Mouse (Mus musculus): ENCODE data around the gene Aplp1. TPM values are rescaled to one million over a fixed set of nuclear protein-coding genes. Genes with fewer than 3 reads are reported as not detected.
A peak's percentile ranks its signal among the peaks of the same experiment; 100 is the strongest.

Gene Aplp1
- polyA plus RNA-seq, 1 experiment from 2014 or later, result 33.0 TPM

GRCm38 (mm10) chr7:30474999-30475398 lies 29.7 kb upstream of the Aplp1 start:
- Histone ChIP-seq H3K36me3 (ENCODE audit: control insufficient read depth, insufficient read depth, low read length) (no peaks in the 10 kb centered on the region), H3K4me2 (ENCODE audit: low read depth, low read length) (no peak overlapping the region), H3K9me3 (replicated peaks; ENCODE audit: control insufficient read depth, low read length) (no peaks in the 10 kb centered on the region), H3K4me3 (replicated peaks; ENCODE audit: low read length) (no peak overlapping the region), H3K9ac (ENCODE audit: low read length) (no peak overlapping the region), H3K27ac (ENCODE audit: low read length) (no peak overlapping the region), H3K4me1 (ENCODE audit: control insufficient read depth, insufficient read depth, low read length) (peaks cover 5% of the 10 kb centered on the region; the same call in 1 of the 2 replicates), H3K27me3 (ENCODE audit: control insufficient read depth, insufficient read depth, low read length) (no peaks in the 10 kb centered on the region)
- 54% methylated on average over 4 of the region's 4 CpGs for WGBS
- ATAC-seq (ENCODE audit: insufficient read depth, low FRiP score), result no peak

DNA sequence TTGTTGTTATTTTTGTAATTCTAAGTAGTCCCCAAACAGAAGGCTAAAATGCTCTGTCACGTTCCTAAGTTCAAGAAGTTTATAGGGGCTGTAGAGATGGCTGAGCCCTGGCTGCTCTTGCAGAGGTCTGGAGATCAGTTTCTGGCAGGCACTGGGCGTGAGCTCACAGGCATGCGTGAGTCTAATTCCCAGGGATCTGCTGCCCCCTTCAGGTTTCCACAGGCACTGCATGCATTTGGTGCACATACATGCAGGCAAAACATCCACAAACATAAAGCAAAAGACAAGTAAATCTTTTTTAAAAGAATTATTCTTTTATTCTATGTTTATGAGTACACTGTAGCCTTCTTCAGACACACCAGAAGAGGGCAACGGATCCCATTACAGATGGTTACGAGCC lies 27.1 kb upstream of the Aplp1 start:
- no peak overlapping the region for H3K27ac ChIP-seq (ENCODE audit: low read length)
- H3K27me3 ChIP-seq (ENCODE audit: control insufficient read depth, insufficient read depth, low read length), result peaks cover 5% of the 10 kb centered on the region; the same call in 1 of the 2 replicates
- no peak overlapping the region for H3K4me3 ChIP-seq (replicated peaks; ENCODE audit: low read length)
- WGBS, result 50% methylated on average over 5 of the region's 5 CpGs
- no peak overlapping the region for H3K9ac ChIP-seq (ENCODE audit: low read length)
- ATAC-seq (ENCODE audit: insufficient read depth, low FRiP score), result no peak
- H3K36me3 ChIP-seq (ENCODE audit: control insufficient read depth, insufficient read depth, low read length), result no peaks in the 10 kb centered on the region
- H3K9me3 ChIP-seq (replicated peaks; ENCODE audit: control insufficient read depth, low read length), result no peaks in the 10 kb centered on the region
- no peak overlapping the region for H3K4me2 ChIP-seq (ENCODE audit: low read depth, low read length)
- H3K4me1 ChIP-seq (ENCODE audit: control insufficient read depth, insufficient read depth, low read length), result no peaks in the 10 kb centered on the region

GRCm38 (mm10) chr7:30464816-30465300 lies 19.5 kb upstream of the Aplp1 start:
- 13% methylated on average over 6 of the region's 6 CpGs for WGBS
- no peak for ATAC-seq (ENCODE audit: insufficient read depth, low FRiP score)

GRCm38 (mm10) chr7:30463996-30464395 lies 18.7 kb upstream of the Aplp1 start:
- Histone ChIP-seq H3K36me3 (ENCODE audit: control insufficient read depth, insufficient read depth, low read length) (no peaks in the 10 kb centered on the region), H3K27me3 (ENCODE audit: control insufficient read depth, insufficient read depth, low read length) (peaks cover 77% of the 10 kb centered on the region), H3K4me1 (ENCODE audit: control insufficient read depth, insufficient read depth, low read length) (no peaks in the 10 kb centered on the region), H3K9ac (ENCODE audit: low read length) (no peak overlapping the region), H3K4me3 (replicated peaks; ENCODE audit: low read length) (no peak overlapping the region), H3K27ac (ENCODE audit: low read length) (no peak overlapping the region), H3K4me2 (ENCODE audit: low read depth, low read length) (no peak overlapping the region), H3K9me3 (replicated peaks; ENCODE audit: control insufficient read depth, low read length) (no peaks in the 10 kb centered on the region)
- 14% methylated on average over 4 of the region's 4 CpGs for WGBS
- ATAC-seq (ENCODE audit: insufficient read depth, low FRiP score), result no peak

More at GRCm38 (mm10) chr7:30464816-30465300, 19.5 kb upstream of the Aplp1 start:
- no peaks in the 10 kb centered on the region for H3K9me3 ChIP-seq (replicated peaks; ENCODE audit: control insufficient read depth, low read length)
- H3K4me2 ChIP-seq (ENCODE audit: low read depth, low read length), result no peak overlapping the region
- no peak overlapping the region for H3K27ac ChIP-seq (ENCODE audit: low read length)
- no peaks in the 10 kb centered on the region for H3K4me1 ChIP-seq (ENCODE audit: control insufficient read depth, insufficient read depth, low read length)
- no peak overlapping the region for H3K9ac ChIP-seq (ENCODE audit: low read length)
- no peaks in the 10 kb centered on the region for H3K36me3 ChIP-seq (ENCODE audit: control insufficient read depth, insufficient read depth, low read length)
- peaks cover 68% of the 10 kb centered on the region for H3K27me3 ChIP-seq (ENCODE audit: control insufficient read depth, insufficient read depth, low read length)
- no peak overlapping the region for H3K4me3 ChIP-seq (replicated peaks; ENCODE audit: low read length)

GRCm38 (mm10) chr7:30463568-30463967 lies 18.2 kb upstream of the Aplp1 start:
- no peaks in the 10 kb centered on the region for H3K36me3 ChIP-seq (ENCODE audit: control insufficient read depth, insufficient read depth, low read length)
- no peak overlapping the region for H3K9ac ChIP-seq (ENCODE audit: low read length)
- H3K4me1 ChIP-seq (ENCODE audit: control insufficient read depth, insufficient read depth, low read length), result no peaks in the 10 kb centered on the region
- H3K4me3 ChIP-seq (replicated peaks; ENCODE audit: low read length), result no peak overlapping the region
- H3K27ac ChIP-seq (ENCODE audit: low read length), result no peak overlapping the region
- H3K27me3 ChIP-seq (ENCODE audit: control insufficient read depth, insufficient read depth, low read length), result peaks cover 80% of the 10 kb centered on the region
- no peaks in the 10 kb centered on the region for H3K9me3 ChIP-seq (replicated peaks; ENCODE audit: control insufficient read depth, low read length)
- ATAC-seq (ENCODE audit: insufficient read depth, low FRiP score), result no peak
- H3K4me2 ChIP-seq (ENCODE audit: low read depth, low read length), result no peak overlapping the region
- WGBS, result 34% methylated on average over 7 of the region's 7 CpGs

GRCm38 (mm10) chr7:30459484-30459883 lies 14.1 kb upstream of the Aplp1 start:
- H3K36me3 ChIP-seq (ENCODE audit: control insufficient read depth, insufficient read depth, low read length), result no peaks in the 10 kb centered on the region
- H3K27me3 ChIP-seq (ENCODE audit: control insufficient read depth, insufficient read depth, low read length), result peaks cover 85% of the 10 kb centered on the region
- WGBS, result 41% methylated on average over 6 of the region's 6 CpGs
- peaks cover 7% of the 10 kb centered on the region; the same call in 1 of the 2 replicates for H3K4me1 ChIP-seq (ENCODE audit: control insufficient read depth, insufficient read depth, low read length)
- no peak for ATAC-seq (ENCODE audit: insufficient read depth, low FRiP score)
- H3K27ac ChIP-seq (ENCODE audit: low read length), result no peak overlapping the region
- H3K9ac ChIP-seq (ENCODE audit: low read length), result no peak overlapping the region
- no peak overlapping the region for H3K4me3 ChIP-seq (replicated peaks; ENCODE audit: low read length)
- H3K4me2 ChIP-seq (ENCODE audit: low read depth, low read length), result no peak overlapping the region
- H3K9me3 ChIP-seq (replicated peaks; ENCODE audit: control insufficient read depth, low read length), result no peaks in the 10 kb centered on the region

DNA sequence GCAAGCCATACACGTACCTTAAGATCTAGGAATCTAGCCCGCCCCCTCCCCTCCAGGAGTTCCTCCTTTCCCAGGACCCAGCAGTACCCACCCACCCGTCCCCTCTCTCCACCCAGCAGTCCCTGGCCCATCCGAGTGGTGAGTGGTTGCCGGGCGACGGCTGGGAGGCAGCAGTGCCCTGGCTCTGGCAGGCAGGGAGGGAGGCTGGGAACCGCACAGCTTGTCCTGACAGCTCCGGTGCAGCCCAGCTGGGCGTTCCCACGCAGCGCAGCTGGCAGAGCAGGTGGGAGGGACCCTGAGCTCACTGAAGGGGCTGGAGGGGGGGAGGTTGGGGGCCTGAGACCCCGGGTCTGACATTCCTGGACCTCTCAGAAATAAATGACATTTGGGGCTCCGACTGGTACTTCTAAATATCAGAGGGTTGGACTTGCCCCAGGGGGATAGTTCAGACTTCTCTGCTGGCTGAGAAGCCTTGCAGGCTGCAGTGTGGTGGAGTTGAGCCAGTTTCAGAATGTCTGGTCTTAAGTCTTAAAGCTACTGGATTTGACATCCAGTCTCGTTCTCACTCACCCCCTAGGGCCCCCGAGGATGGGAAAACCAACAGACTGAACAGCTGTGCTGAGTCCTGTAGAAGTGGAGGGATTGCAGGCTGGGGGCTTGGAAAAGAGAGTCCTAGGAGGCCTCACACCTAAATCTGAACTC lies 12.4 kb upstream of the Aplp1 start, which contains the start of the genes Kirrel2 and Nphs1:
Gene Kirrel2 (minus strand): TSS at position 62 of the 702 bp plus-strand sequence.
Gene Nphs1 (plus strand): TSS at position 687 of the 702 bp plus-strand sequence.
- Histone ChIP-seq H3K9me3 (replicated peaks; ENCODE audit: control insufficient read depth, low read length) (no peaks in the 10 kb centered on the region), H3K4me3 (replicated peaks; ENCODE audit: low read length) (peak within 1 kb of the TSS; percentile 28), H3K4me2 (ENCODE audit: low read depth, low read length) (peak within 1 kb of the TSS; percentile 45), H3K4me1 (ENCODE audit: control insufficient read depth, insufficient read depth, low read length) (peaks cover 7% of the 10 kb centered on the region; the same call in 1 of the 2 replicates), H3K36me3 (ENCODE audit: control insufficient read depth, insufficient read depth, low read length) (no peaks in the 10 kb centered on the region), H3K9ac (ENCODE audit: low read length) (peak within 1 kb of the TSS; percentile 11; the same call in 1 of the 2 replicates), H3K27me3 (ENCODE audit: control insufficient read depth, insufficient read depth, low read length) (peaks cover 90% of the 10 kb centered on the region), H3K27ac (ENCODE audit: low read length) (peak within 1 kb of the TSS; percentile 24; the same call in 1 of the 2 replicates)
- WGBS, result 1% methylated on average over 16 of the region's 16 CpGs
- peak; percentile 56 for ATAC-seq (ENCODE audit: insufficient read depth, low FRiP score)

DNA sequence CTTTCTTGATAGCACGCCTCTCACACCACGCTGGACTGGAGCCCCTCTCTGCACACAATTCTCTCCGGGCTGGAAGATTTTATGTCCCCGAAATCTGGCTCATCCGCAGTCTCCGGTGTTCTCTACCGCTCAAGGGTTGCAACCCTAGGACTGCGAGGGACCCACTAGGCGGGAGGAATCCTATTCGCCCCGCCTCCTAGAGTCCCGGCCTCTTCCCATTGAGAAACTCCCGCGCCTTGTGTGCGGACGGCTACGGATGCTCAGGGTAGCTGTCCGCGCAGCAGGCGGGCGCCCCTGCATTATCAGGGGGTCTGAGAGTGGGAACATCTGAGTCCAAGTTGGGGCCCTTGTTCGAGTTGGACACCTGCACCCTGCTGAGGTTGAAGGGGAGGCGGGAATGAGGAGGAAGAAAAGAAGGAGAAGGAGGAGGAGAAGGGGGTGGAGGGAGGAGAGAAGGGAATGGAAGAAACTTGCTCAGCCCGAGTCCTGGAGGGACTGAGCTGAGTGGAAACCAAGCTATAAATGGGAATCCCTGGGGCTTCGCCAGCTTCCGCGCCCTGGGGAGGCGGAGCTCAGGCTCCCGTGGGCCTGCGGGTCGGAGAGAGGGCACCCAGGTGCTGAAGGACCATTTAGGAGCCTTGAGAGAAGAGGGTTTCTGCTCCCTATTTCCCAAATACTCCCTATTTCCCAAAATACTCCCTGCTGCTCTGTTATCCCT lies 11.7 kb upstream of the Aplp1 start:
- H3K9ac ChIP-seq (ENCODE audit: low read length), result no peak overlapping the region
- peak overlapping the region; percentile 45 for H3K4me2 ChIP-seq (ENCODE audit: low read depth, low read length)
- H3K27me3 ChIP-seq (ENCODE audit: control insufficient read depth, insufficient read depth, low read length), result peaks cover 91% of the 10 kb centered on the region
- no peak overlapping the region for H3K27ac ChIP-seq (ENCODE audit: low read length)
- WGBS, result under 1% methylated on average over 31 of the region's 31 CpGs
- peaks cover 7% of the 10 kb centered on the region; the same call in 1 of the 2 replicates for H3K4me1 ChIP-seq (ENCODE audit: control insufficient read depth, insufficient read depth, low read length)
- H3K9me3 ChIP-seq (replicated peaks; ENCODE audit: control insufficient read depth, low read length), result no peaks in the 10 kb centered on the region
- H3K36me3 ChIP-seq (ENCODE audit: control insufficient read depth, insufficient read depth, low read length), result no peaks in the 10 kb centered on the region
- peak overlapping the region; percentile 28 for H3K4me3 ChIP-seq (replicated peaks; ENCODE audit: low read length)
- peak; percentile 18; the same call in 1 of the 2 replicates for ATAC-seq (ENCODE audit: insufficient read depth, low FRiP score)

- Histone ChIP-seq H3K27ac (ENCODE audit: low read length) (no peak overlapping the region), H3K9ac (ENCODE audit: low read length) (no peak overlapping the region), H3K9me3 (replicated peaks; ENCODE audit: control insufficient read depth, low read length) (no peaks in the 10 kb centered on the region), H3K36me3 (ENCODE audit: control insufficient read depth, insufficient read depth, low read length) (no peaks in the 10 kb centered on the region), H3K27me3 (ENCODE audit: control insufficient read depth, insufficient read depth, low read length) (peaks cover 87% of the 10 kb centered on the region), H3K4me1 (ENCODE audit: control insufficient read depth, insufficient read depth, low read length) (peaks cover 7% of the 10 kb centered on the region; the same call in 1 of the 2 replicates), H3K4me2 (ENCODE audit: low read depth, low read length) (peak overlapping the region; percentile 45; the same call in 1 of the 2 replicates), H3K4me3 (replicated peaks; ENCODE audit: low read length) (peak overlapping the region; percentile 28; the same call in 1 of the 2 replicates)
- WGBS, result 1% methylated on average over 9 of the region's 9 CpGs
- ATAC-seq (ENCODE audit: insufficient read depth, low FRiP score), result no peak
Measured at GRCm38 (mm10) chr7:30456487-30456886, 11.2 kb upstream of the Aplp1 start.
